Mouse (Mus musculus): ENCODE data around the gene Ksr1.

Ksr1 gene

DNA sequence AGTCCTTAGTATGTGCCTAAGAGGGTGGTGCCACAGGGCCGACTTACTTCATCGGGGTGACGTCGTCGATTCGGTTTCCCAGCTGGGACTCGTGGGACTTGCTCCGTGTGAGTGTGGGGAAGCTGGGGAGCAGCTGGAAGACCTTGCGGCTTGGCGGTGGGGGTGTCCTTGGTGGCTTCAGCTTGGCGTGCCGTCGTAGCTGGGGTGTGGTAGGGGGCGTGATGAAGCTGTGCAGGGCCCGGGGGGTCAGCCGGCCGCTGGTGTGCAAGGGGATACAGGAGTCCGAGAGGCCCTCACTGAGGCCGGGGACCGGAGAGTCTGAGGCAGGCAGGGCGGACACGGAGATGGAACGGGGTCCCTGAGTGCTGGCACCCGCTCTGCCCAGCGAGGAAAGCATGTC is 101.4 kb downstream of the Ksr1 start:
- DNase-seq (ENCODE audit: low spot score) = no peak

GRCm38 (mm10) chr11:79041908-79042430 is 104.2 kb downstream of the Ksr1 start:
- DNase-seq (ENCODE audit: low spot score) = no peak

DNA sequence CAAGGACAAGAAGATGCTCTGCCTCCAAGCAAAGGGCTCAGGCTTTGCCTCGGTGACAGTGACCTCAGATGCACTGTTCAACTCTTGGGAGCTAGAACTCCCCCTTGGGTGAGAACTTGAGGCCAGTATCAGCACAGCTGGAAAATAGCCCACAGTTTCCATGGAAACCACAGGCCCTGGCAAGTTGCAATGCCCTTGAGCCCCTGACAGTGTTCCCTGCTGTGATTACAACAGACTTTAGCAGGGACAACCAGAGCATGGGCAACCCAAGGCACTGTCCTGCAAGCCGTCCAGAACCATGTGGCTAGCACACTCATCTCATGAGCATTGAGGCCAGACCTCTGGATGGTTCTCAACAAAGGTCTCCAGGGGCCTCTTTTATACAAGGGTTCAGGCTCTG is 106.7 kb downstream of the Ksr1 start:
- DNase-seq (ENCODE audit: low spot score) = peak; percentile 93

GRCm38 (mm10) chr11:79037555-79037954 is 108.7 kb downstream of the Ksr1 start:
- no peak for DNase-seq (ENCODE audit: low spot score)

- DNase-seq (ENCODE audit: low spot score) = peak; percentile 52
These were observed 109.9 kb downstream of the Ksr1 start for GRCm38 (mm10) chr11:79036324-79036723.

GRCm38 (mm10) chr11:79033636-79034035 is 112.6 kb downstream of the Ksr1 start:
- no peak for DNase-seq (ENCODE audit: low spot score)

- no peak for DNase-seq (ENCODE audit: low spot score)
These were observed 113.2 kb downstream of the Ksr1 start for GRCm38 (mm10) chr11:79033021-79033420.

DNA sequence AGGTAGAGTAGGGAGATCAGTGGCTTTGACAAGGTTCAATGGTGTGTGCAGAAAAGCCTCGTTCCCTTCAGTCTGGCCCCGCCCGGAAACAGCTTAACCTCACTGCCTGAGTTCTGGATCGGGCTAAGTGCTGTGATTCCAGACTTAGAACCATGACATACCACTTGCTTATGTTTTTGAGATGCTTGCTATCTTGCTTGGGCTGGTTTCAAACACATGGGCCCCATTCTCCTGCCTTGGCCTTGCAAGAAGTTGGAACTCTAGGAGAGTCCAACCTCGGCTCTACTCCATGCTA is 114.8 kb downstream of the Ksr1 start:
- no peak for DNase-seq (ENCODE audit: low spot score)

DNA sequence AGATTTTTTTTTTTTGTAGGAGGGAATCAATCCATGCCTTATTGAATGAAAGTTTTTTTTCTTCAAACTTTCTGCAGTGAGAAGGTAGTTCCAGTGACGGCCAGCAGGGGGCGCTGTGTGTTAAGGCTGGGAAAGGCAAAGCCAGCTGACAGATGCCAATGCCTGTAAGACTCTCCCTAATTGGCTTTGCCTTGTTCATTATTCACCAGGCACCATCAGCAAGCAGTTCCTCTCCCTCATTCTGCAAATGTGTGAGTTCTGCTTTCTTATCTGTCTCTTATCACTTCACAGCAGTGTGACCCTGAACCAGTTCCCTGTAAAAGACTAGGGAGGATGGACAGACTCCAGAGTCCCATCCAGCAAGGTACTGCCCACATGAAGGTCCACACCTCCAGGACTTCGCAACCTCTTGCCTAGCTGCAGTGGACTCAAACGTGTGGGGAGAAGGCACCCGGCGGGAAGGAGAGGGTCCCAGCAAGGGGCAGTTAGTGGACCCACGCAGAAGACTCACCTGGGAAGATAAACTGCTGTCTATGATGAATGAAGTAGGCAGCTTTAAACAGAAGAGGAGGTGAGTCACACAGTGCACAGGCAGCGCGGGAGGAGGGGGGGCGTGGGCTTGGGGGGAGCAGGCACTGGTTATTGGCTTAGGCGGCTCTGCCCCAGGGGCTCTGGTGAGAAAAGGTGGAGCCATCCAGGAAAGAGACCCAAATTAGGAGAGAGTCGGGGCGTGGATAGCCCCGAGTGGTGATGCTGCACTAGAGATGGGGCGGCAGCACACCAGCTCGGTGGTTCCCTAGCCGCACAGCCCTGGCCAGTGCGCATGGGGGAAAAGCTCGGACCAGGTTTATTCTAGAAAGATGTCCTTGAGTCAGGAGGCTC is 115.4 kb downstream of the Ksr1 start:
- peak; percentile 64 for DNase-seq (ENCODE audit: low spot score)

GRCm38 (mm10) chr11:79023751-79024150 is 122.5 kb downstream of the Ksr1 start:
- no peak for DNase-seq (ENCODE audit: low spot score)

DNA sequence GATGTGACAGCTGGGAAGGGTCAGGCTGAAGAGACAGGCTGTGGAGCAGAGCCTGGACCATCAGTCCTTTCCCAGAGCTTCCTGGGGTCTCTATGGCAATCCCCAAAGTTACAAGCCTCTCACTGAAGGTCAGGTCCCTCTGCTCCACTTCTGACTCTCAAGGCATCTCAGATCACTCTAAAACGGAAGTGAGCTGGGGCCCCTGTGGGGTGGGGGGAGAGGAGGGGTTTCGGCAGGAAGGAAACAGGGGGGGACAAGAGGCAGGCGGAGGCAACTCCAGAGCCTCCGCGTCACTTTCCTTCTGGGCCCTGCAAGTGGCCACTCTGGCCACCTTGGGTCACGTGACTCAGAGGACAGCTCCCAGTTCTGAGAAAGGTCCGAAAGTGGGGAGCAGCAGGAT is 122.9 kb downstream of the Ksr1 start:
- no peak for DNase-seq (ENCODE audit: low spot score)

- DNase-seq (ENCODE audit: low spot score) = no peak
These were observed 123.4 kb downstream of the Ksr1 start for GRCm38 (mm10) chr11:79022836-79023235.

DNA sequence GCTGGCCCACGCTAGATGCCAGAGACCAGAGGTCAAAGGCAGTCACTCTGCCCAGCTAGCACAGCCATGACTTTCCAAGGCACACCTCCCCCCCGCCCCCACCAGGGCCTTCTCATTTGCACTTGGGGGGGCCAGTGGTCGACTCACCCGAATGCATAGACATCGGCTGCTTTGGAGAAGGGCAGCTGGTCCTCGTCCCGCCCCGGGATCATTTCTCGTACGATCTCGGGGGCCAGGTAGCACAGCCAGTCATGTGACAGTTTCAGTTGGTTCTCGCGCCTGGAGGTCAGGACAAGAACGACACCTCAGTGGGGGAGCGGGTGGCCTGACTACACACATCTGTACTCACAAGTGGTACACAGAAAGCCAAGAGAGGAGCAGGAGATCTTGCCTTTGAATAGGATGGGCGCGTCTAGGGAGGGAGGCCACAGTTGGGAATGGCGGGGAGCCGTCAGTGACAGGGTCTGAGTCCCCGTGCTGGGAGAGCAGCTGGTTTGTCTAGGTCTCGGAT is 125.6 kb downstream of the Ksr1 start:
- no peak for DNase-seq (ENCODE audit: low spot score)

GRCm38 (mm10) chr11:79019839-79020534 is 126.2 kb downstream of the Ksr1 start:
- DNase-seq (ENCODE audit: low spot score) = no peak

DNA sequence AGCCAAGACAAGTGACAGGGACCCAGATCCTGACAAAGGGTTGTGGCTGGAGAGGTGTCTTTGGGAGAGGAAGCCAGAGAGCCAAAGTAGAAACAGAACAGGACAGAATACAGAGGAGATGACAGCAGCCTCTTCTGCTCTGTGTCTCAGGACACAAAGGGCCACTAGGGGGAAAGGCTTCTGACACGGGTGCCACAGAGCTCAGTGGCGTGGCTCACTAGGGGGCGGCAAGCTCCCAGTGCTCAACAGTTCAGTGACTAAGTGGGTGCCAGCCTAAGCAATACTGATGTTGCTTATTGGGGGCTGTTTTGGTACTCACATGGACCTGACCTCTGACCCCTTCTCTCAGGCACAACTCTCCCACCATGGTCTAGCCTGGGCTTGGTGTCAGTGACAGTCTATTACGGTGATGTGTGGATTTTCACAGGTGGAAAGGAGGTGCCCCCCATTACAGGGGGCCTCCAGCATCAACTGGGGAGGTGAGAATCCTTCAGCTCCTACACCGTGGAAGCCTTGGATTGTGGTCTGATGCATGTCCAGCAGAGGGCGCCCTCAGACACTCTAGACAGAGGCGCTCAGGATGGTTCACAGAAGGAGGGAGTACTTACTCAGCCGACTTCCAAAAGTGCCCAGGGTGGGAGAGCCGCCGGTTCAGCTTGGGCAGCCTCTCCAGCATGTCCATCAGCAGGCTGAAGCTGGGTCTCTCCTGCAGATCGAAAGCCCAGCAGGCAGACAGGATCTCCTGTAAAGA is 127.1 kb downstream of the Ksr1 start:
- no peak for DNase-seq (ENCODE audit: low spot score)

- DNase-seq (ENCODE audit: low spot score) = no peak
These were observed 129.0 kb downstream of the Ksr1 start for GRCm38 (mm10) chr11:79017161-79017606.

DNA sequence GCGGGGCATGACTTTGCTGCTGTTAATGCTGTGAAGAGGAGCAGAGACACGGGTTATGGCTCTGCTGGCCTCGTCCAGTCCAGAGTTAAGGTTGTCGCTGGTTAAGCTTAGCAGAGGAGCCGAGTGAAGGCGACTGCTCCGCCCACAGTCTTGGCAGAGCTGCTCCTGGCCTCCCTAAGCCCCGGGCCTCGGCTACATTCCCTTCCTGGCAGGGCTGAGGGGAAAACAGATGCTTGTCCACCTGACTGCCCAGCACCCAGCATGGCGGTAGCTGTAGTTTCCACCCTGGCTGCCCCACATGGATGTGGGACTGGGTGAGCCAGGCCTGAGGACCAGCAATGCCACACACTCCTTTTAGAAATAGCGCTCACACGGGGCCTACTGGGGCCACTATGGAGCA is 130.0 kb downstream of the Ksr1 start:
- no peak for DNase-seq (ENCODE audit: low spot score)

DNA sequence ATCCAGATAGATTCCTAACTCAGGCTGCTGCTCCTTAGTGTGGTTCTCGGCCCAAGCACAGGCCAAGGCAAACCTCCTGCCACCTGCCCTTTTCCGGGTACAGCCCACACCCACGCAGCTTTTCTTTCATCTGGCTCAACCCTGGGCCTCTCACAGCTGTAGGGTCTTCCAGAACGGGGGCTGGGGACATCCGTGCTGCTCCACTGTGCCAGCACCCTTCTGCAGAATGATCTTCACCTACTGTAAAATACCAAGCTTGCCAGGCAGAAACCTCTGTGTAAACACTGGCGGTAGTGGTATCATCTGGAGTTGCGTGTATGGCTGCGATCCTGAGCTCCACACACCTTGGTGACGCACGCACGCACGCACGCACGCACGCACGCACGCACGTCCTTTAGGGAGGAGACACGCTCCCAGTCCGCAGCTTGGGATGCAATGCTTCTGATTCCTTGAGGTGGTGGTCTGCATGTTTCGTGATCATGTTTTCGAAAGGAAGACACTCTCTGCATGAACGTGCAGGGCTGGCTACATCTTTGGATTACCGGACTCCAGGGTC is 130.5 kb downstream of the Ksr1 start:
- no peak for DNase-seq (ENCODE audit: low spot score)

GRCm38 (mm10) chr11:79014602-79015325 is 131.4 kb downstream of the Ksr1 start:
- DNase-seq (ENCODE audit: low spot score) = no peak

- DNase-seq (ENCODE audit: low spot score) = no peak
These were observed 132.4 kb downstream of the Ksr1 start for GRCm38 (mm10) chr11:79013806-79014205.

- DNase-seq (ENCODE audit: low spot score) = no peak
These were observed 133.2 kb downstream of the Ksr1 start for GRCm38 (mm10) chr11:79013056-79013455.
